Mouse (Mus musculus) gastrocnemius, postnatal 14 days (tissue): Measurements from ENCODE around the gene Zfp64. TPM values are rescaled to one million over a fixed set of nuclear protein-coding genes. Genes with fewer than 3 reads are reported as not detected.
"Not testable (repeated sequence)": the region's sequence is repeated elsewhere in the genome, so short reads cannot be mapped to it uniquely, and the experiment has no call there.

Experiments used
- DNase-seq: peaks from one replicate; pipeline ENCODE4 v3.0.0; 2021; ENCODE audit warnings: mixed read lengths
- intact Hi-C: fragments of 180-260 bp; cut with DNase I; formaldehyde crosslinking; loops from one replicate; pipeline ENCODE4 v1.15.1; 2025; ENCODE audit warnings: low total_unique reads
- total RNA-seq, 2 experiments: library from RNA; stranded (reverse); gene quantifications; 2 replicates each; pipeline ENCODE4 v1.2.3; 2021

The Zfp64 gene
- total RNA-seq, 2 experiments from 2014 or later = 7.8 to 8.0 TPM

- intact Hi-C loops = no loop called here
- DNase-seq = no peak
Measured at GRCm38 (mm10) chr2:168864905-168865304, 90.5 kb downstream of the Zfp64 start.

- DNase-seq = no peak
- intact Hi-C loops = no loop called here
Measured at GRCm38 (mm10) chr2:168862694-168863093, 92.7 kb downstream of the Zfp64 start.

- intact Hi-C loops = no loop called here
- no peak for DNase-seq
Measured at GRCm38 (mm10) chr2:168860922-168861740, 94.3 kb downstream of the Zfp64 start.

- no peak for DNase-seq
- intact Hi-C loops = no loop called here
Measured at GRCm38 (mm10) chr2:168860032-168860691, 95.2 kb downstream of the Zfp64 start.

GRCm38 (mm10) chr2:168856638-168857037, 98.7 kb downstream of the Zfp64 start:
- no peak for DNase-seq
- intact Hi-C loops = no loop called here

- intact Hi-C loops = no loop called here
- DNase-seq = no peak
Measured at GRCm38 (mm10) chr2:168854777-168855176, 100.6 kb downstream of the Zfp64 start.

GRCm38 (mm10) chr2:168853869-168854268, 101.5 kb downstream of the Zfp64 start:
- intact Hi-C loops, DNase-seq: not testable (repeated sequence)

GRCm38 (mm10) chr2:168851545-168851944, 103.8 kb downstream of the Zfp64 start:
- intact Hi-C loops = no loop called here
- DNase-seq = no peak

- intact Hi-C loops = no loop called here
Measured at GRCm38 (mm10) chr2:168848553-168848952, 106.8 kb downstream of the Zfp64 start.

GRCm38 (mm10) chr2:168846180-168846720, 109.1 kb downstream of the Zfp64 start:
- DNase-seq = no peak
- intact Hi-C loops = no loop called here

More at GRCm38 (mm10) chr2:168848553-168848952, 106.8 kb downstream of the Zfp64 start:
- no peak for DNase-seq

Other genes with a start within 250 kb of the Zfp64 start
- 10 to 100 TPM; 14.9 to 16.9 TPM for gene Atp9a, start 213.2 kb downstream of the Zfp64 start, total RNA-seq
- gene Sall4, start 187.6 kb downstream of the Zfp64 start, total RNA-seq = under 1 TPM; 0.71 to 0.98 TPM